Mouse (Mus musculus): ENCODE data around the gene Zcwpw1.
"Not testable (repeated sequence)": the region's sequence is repeated elsewhere in the genome, so short reads cannot be mapped to it uniquely, and the experiment has no call there.

DNA sequence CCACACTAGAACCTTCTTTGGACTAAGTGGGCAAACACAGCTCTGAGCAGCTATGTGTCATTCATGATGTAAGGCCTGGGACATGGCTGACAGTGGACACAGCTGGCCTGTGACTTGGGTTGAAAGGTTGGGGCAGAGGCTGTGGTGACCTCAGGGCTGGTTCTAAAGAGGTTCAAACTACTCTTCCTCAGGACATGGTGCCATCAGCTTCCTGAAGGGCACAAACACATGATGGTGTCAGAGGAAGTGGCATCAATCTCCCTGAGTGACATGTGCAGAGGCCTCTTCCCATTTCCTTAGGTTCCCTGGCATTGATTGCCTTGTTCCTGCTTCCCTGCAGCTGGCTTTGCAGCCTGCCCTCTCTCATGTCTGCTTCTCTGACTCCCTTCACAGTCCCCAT lies 49.5 kb downstream of the Zcwpw1 start:
- not testable (repeated sequence) for TF ChIP-seq HCFC1 (IDR thresholded peaks at IDR 0.05; ENCODE audit: borderline replicate concordance, insufficient read depth, low read length); CHD2 (IDR thresholded peaks at IDR 0.05; ENCODE audit: low read depth, low read length)
